Mouse (Mus musculus) megakaryocyte, embryonic 14.5 days (primary cell): ENCODE results near the gene Fsd2. TPM values are rescaled to one million over a fixed set of nuclear protein-coding genes. Genes with fewer than 3 reads are reported as not detected.

Source experiments
- H3K27me3 ChIP-seq: replicated peaks from 2 replicates; pipeline ENCODE3; 2012; ENCODE audit warnings: inconsistent platforms
- H3K36me3 ChIP-seq: replicated peaks from 2 replicates; pipeline ENCODE3; 2012; ENCODE audit warnings: low read length, inconsistent platforms, mixed read lengths
- H3K4me1 ChIP-seq: 2 replicates; pipeline ENCODE4 v1.6.1; 2012; ENCODE audit warnings: inconsistent platforms
- H3K4me3 ChIP-seq: replicated peaks from 2 replicates; pipeline ENCODE3; 2012; ENCODE audit warnings: moderate library complexity, mild to moderate bottlenecking, inconsistent platforms
- H3K9me3 ChIP-seq: 2 replicates; pipeline ENCODE4 v1.6.1; 2012; ENCODE audit warnings: inconsistent platforms
- FLI1 ChIP-seq: IDR thresholded peaks from 2 replicates; pipeline ENCODE4 v1.6.1; 2012; ENCODE audit warnings: low read length, inconsistent platforms, mixed read lengths
- GATA1 ChIP-seq: IDR thresholded peaks from 3 replicates; pipeline ENCODE4 v1.6.1; 2012; ENCODE audit warnings: mixed read lengths, low read length, inconsistent platforms, borderline replicate concordance
- polyA plus RNA-seq: library from polyadenylated mRNA; stranded (reverse); fragments of >175 nt; gene quantifications from 2 replicates; pipeline ENCODE4 v1.2.3, GENCODE M21; 2012; ENCODE audit warnings: low replicate concordance; ENCODE audit not compliant: insufficient read depth

Gene Fsd2
- polyA plus RNA-seq, 1 experiment = not detected

GRCm38 (mm10) chr7:81595056-81595455 lies 28.3 kb upstream of the Fsd2 start:
- Histone ChIP-seq H3K4me3 (no peak overlapping the region), H3K9me3 (no peaks in the 10 kb centered on the region), H3K36me3 (peaks cover 100% of the 10 kb centered on the region), H3K27me3 (no peaks in the 10 kb centered on the region), H3K4me1 (peaks cover 10% of the 10 kb centered on the region)
- TF ChIP-seq GATA1 (no peak), FLI1 (no peak)

GRCm38 (mm10) chr7:81593387-81593786 lies 26.6 kb upstream of the Fsd2 start:
- Histone ChIP-seq H3K27me3 (no peaks in the 10 kb centered on the region), H3K4me1 (peaks cover 4% of the 10 kb centered on the region; the same call in 1 of the 2 replicates), H3K36me3 (peaks cover 99% of the 10 kb centered on the region), H3K9me3 (no peaks in the 10 kb centered on the region), H3K4me3 (no peak overlapping the region)
- TF ChIP-seq GATA1 (no peak), FLI1 (no peak)

- Histone ChIP-seq H3K4me3 (no peak overlapping the region), H3K36me3 (peaks cover 99% of the 10 kb centered on the region), H3K27me3 (no peaks in the 10 kb centered on the region), H3K9me3 (no peaks in the 10 kb centered on the region), H3K4me1 (no peaks in the 10 kb centered on the region; the same call in 1 of the 2 replicates)
- TF ChIP-seq FLI1 (no peak), GATA1 (no peak)
Measured at GRCm38 (mm10) chr7:81592686-81593085, 25.9 kb upstream of the Fsd2 start.

GRCm38 (mm10) chr7:81587238-81587637 lies 20.5 kb upstream of the Fsd2 start:
- Histone ChIP-seq H3K9me3 (no peaks in the 10 kb centered on the region), H3K27me3 (no peaks in the 10 kb centered on the region), H3K36me3 (peaks cover 95% of the 10 kb centered on the region), H3K4me3 (no peak overlapping the region), H3K4me1 (peaks cover 15% of the 10 kb centered on the region)
- TF ChIP-seq GATA1 = no peak

GRCm38 (mm10) chr7:81585326-81585725 lies 18.6 kb upstream of the Fsd2 start:
- TF ChIP-seq FLI1 (no peak), GATA1 (no peak)
- H3K4me1 ChIP-seq = peaks cover 19% of the 10 kb centered on the region
- peaks cover 92% of the 10 kb centered on the region for H3K36me3 ChIP-seq
- H3K9me3 ChIP-seq = no peaks in the 10 kb centered on the region
- no peak overlapping the region for H3K4me3 ChIP-seq
- no peaks in the 10 kb centered on the region for H3K27me3 ChIP-seq

GRCm38 (mm10) chr7:81583512-81583911 lies 16.8 kb upstream of the Fsd2 start:
- TF ChIP-seq FLI1 = no peak
- TF ChIP-seq GATA1 = no peak
- H3K36me3 ChIP-seq = peaks cover 93% of the 10 kb centered on the region
- no peaks in the 10 kb centered on the region for H3K9me3 ChIP-seq
- H3K4me3 ChIP-seq = no peak overlapping the region
- H3K27me3 ChIP-seq = no peaks in the 10 kb centered on the region
- H3K4me1 ChIP-seq = peaks cover 28% of the 10 kb centered on the region

- H3K4me3 ChIP-seq = no peak overlapping the region
- TF ChIP-seq GATA1 (no peak), FLI1 (no peak)
- no peaks in the 10 kb centered on the region for H3K9me3 ChIP-seq
- peaks cover 54% of the 10 kb centered on the region for H3K4me1 ChIP-seq
- no peaks in the 10 kb centered on the region for H3K27me3 ChIP-seq
- peaks cover 92% of the 10 kb centered on the region for H3K36me3 ChIP-seq
Measured at GRCm38 (mm10) chr7:81579312-81579711, 12.6 kb upstream of the Fsd2 start.

GRCm38 (mm10) chr7:81578413-81578812 lies 11.7 kb upstream of the Fsd2 start:
- Histone ChIP-seq H3K4me3 (peak overlapping the region; percentile 66), H3K4me1 (peaks cover 59% of the 10 kb centered on the region), H3K27me3 (no peaks in the 10 kb centered on the region), H3K9me3 (no peaks in the 10 kb centered on the region), H3K36me3 (peaks cover 93% of the 10 kb centered on the region)
- TF ChIP-seq FLI1 (no peak), GATA1 (no peak)

GRCm38 (mm10) chr7:81577872-81578271 lies 11.1 kb upstream of the Fsd2 start:
- no peaks in the 10 kb centered on the region for H3K27me3 ChIP-seq
- H3K4me1 ChIP-seq = peaks cover 64% of the 10 kb centered on the region
- peaks cover 89% of the 10 kb centered on the region for H3K36me3 ChIP-seq
- H3K4me3 ChIP-seq = no peak overlapping the region
- TF ChIP-seq GATA1 (no peak), FLI1 (no peak)
- no peaks in the 10 kb centered on the region for H3K9me3 ChIP-seq

GRCm38 (mm10) chr7:81575606-81576005 lies 8.9 kb upstream of the Fsd2 start:
- peak overlapping the region; percentile 50 for H3K4me3 ChIP-seq
- H3K4me1 ChIP-seq = peaks cover 65% of the 10 kb centered on the region
- peaks cover 71% of the 10 kb centered on the region for H3K36me3 ChIP-seq
- H3K9me3 ChIP-seq = no peaks in the 10 kb centered on the region
- no peaks in the 10 kb centered on the region for H3K27me3 ChIP-seq
- no peak for TF ChIP-seq GATA1
- no peak for TF ChIP-seq FLI1

- H3K4me3 ChIP-seq = peak overlapping the region; percentile 94
- peaks cover 53% of the 10 kb centered on the region for H3K36me3 ChIP-seq
- TF ChIP-seq GATA1 (no peak), FLI1 (no peak)
- H3K4me1 ChIP-seq = peaks cover 66% of the 10 kb centered on the region
- H3K27me3 ChIP-seq = no peaks in the 10 kb centered on the region
- H3K9me3 ChIP-seq = no peaks in the 10 kb centered on the region
Measured at GRCm38 (mm10) chr7:81573821-81574220, 7.1 kb upstream of the Fsd2 start.
